Mouse (Mus musculus): Measurements from ENCODE around the gene Gm44502.

Gm44502 gene

GRCm38 (mm10) chr15:89399716-89400115 is 29.8 kb downstream of the Gm44502 start:
- no peak for DNase-seq (ENCODE audit: low read depth, low spot score)

DNA sequence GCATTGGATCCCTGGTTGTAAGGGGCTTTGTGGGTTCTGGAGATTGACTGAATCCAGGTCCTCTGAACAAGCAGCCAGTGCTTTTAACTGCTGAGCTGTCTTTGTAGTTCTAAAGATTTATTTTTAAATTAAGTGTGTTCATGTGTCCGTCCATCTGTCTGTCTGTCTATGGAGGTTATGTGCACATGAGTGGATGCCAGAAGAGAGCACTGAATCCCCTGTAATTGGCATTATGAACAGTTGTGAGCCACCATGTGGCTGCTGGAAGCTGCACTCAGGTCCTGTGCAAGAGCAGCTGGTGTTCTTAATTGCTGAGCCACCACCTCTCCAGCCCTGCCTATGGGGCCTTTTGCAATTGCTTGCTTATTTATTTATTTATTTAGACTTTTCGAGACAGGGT is 31.4 kb downstream of the Gm44502 start:
- peak; percentile 31 for DNase-seq (ENCODE audit: low read depth, low spot score)

DNA sequence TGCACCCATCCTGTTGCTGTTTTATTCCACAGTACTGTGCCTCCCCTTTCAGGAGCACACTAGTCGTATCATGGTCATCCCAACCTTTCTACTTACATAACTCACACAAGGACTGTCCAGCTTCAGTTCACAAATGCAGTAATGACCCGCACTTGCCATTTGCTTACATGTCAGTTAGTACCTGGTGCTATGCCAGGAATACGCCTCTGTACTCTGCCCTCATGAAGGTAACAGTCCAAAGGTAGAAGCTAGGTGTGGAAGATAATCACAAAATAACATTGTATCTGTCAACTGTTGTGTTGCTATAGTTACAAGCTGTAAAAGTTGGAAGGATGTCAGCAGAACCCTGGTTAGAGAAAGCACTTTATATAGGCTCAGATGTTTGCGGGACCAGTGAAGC is 32.6 kb downstream of the Gm44502 start:
- no peak for DNase-seq (ENCODE audit: low read depth, low spot score)

- peak; percentile 59 for DNase-seq (ENCODE audit: low read depth, low spot score)
Observed at GRCm38 (mm10) chr15:89390081-89390480, 39.4 kb downstream of the Gm44502 start.

DNA sequence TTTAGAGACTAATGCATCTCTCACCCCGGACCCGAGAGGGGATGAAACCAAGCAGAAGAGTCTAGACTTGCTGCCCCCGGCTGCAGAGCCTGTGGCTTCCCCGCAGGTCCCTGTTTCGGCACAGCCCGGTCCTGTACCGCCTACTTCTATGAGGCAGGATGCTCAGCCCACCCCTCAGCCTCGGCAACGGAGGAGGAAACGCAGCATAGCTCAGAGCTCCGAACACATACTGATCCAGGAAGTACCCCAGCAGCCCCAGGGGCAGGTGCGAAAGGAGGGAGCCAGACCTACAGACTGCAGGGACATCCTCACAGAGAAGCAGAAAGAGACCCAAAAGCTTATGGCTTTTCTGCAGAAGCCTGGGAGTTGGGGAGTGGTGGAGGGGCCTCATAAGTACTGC is 42.4 kb downstream of the Gm44502 start:
- DNase-seq (ENCODE audit: low read depth, low spot score), result no peak

DNA sequence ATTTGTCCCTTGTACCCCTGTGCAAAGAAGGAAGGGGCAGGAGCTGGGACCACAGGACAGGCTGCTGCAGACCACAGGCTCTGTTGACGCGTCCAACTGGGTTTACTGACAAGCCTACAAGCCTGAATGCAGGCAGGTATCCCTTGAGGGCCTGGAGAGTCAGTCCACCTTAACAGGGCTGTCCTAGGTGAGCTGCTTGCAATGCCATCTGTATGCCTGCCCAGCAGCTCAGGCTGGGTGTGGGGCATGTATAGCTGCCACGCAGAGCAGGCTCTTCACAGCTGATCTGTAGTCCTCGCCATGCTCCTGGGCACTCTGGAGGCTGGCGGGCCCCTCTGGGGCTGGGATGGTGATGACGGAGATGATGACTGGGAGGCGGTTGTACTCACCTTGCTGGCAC is 44.9 kb downstream of the Gm44502 start, which contains the start of gene Klhdc7b:
TSS of gene Klhdc7b (plus strand) at position 301 of the 400 bp plus-strand sequence.
- no peak for DNase-seq (ENCODE audit: low read depth, low spot score)

GRCm38 (mm10) chr15:89379429-89379828 is 50.1 kb downstream of the Gm44502 start:
- DNase-seq (ENCODE audit: low read depth, low spot score), result no peak

GRCm38 (mm10) chr15:89378831-89379401 is 50.6 kb downstream of the Gm44502 start, which contains the start of gene Odf3b:
TSS of gene Odf3b (minus strand) at chr15:89379282.
- peak; percentile 90 for DNase-seq (ENCODE audit: low read depth, low spot score)

- peak; percentile 50 for DNase-seq (ENCODE audit: low read depth, low spot score)
Observed at GRCm38 (mm10) chr15:89377938-89378828, 51.3 kb downstream of the Gm44502 start.

DNA sequence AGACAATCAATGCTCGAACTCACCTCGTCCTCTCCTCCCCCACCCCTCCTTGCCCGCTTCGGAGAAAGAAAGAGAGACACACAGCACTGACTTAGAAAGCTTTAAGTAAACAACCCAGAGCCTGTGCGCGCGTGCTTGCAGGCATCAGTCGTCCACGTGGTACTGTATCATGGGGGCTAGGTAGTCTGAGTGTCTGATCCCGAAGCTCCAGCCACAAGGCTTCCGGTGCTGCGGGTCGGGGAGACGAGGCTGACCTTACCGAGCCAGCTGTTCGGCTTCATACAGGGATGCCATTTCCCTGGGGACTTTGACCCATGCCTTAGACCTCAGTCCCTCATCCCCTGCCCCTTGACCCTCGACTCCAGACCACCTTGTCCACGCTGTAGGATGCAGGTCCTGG is 52.1 kb downstream of the Gm44502 start:
- DNase-seq (ENCODE audit: low read depth, low spot score), result no peak

DNA sequence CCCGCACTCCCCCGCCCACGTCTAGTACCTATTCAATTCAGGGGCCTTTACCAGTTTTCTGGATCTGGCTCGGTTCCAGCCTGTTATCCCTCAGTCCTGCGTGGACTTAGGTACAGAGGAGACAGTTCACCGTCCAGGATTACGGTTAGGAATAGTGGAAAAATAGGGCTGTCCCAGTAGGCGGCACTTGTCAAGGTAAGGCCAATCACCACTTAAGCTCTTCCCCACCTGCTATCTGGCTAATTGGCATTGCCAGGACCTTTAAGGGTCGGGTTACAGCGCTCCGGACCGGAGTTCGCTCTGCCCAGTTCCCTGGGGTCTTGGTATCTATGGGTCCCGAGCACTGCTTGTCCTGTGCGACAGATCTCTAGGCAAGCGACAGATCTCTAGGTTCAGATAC is 52.5 kb downstream of the Gm44502 start, which contains the start of gene Tymp:
TSS of gene Tymp (minus strand) at position 83 of the 400 bp plus-strand sequence.
- DNase-seq (ENCODE audit: low read depth, low spot score), result no peak

GRCm38 (mm10) chr15:89376040-89376439 is 53.5 kb downstream of the Gm44502 start:
- DNase-seq (ENCODE audit: low read depth, low spot score), result no peak

GRCm38 (mm10) chr15:89374801-89375534 is 54.5 kb downstream of the Gm44502 start:
- DNase-seq (ENCODE audit: low read depth, low spot score), result no peak

- DNase-seq (ENCODE audit: low read depth, low spot score), result no peak
Observed at GRCm38 (mm10) chr15:89374340-89374739, 55.2 kb downstream of the Gm44502 start.

DNA sequence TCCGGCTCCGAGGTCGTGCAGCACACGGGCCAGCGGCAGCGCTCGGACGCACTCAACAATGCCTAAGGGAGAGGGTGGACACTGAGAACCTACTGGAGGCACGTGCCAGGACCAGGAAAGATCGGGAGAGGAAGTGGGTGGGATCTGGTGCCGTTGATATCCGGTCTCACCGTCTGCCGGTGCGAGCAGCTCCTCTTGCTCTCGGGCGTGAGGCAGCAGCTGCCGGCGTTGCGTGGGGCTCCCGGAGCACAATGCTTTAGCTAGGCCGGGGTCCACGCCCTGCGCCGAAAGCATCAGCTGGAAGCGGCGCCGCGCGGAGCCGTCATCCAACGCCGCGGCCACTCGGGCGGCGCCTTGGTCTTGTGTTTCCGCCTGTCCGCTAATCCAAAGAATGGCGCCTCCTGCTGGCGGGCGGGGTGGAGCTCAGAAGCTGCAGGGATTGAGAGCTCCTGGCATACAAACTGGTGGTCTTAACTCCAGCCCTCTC is 55.7 kb downstream of the Gm44502 start, which contains the start of gene Sco2:
TSS of gene Sco2 (minus strand) at position 85 of the 487 bp plus-strand sequence.
- peak; percentile 94 for DNase-seq (ENCODE audit: low read depth, low spot score)

- DNase-seq (ENCODE audit: low read depth, low spot score), result peak; percentile 91
Observed at GRCm38 (mm10) chr15:89373027-89373761, 56.3 kb downstream of the Gm44502 start.

GRCm38 (mm10) chr15:89372536-89372935 is 57.0 kb downstream of the Gm44502 start:
- DNase-seq (ENCODE audit: low read depth, low spot score), result no peak

GRCm38 (mm10) chr15:89372068-89372467 is 57.4 kb downstream of the Gm44502 start:
- no peak for DNase-seq (ENCODE audit: low read depth, low spot score)
